Mouse (Mus musculus) monocyte, adult 2 months (primary cell): ENCODE data around the gene Esd.

Experiments used
- DNase-seq, 2 experiments: peaks; one replicate each; pipeline ENCODE4 v3.0.0; 2022; ENCODE audit warnings: low spot score in 2 of 2, low read depth in 1 of 2

Esd gene

GRCm38 (mm10) chr14:74732079-74732783 is at the start of gene Esd:
Gene Esd, plus strand, starts transcription at chr14:74732297.
- peak; percentile 71 to 79 for DNase-seq

GRCm38 (mm10) chr14:74684298-74684978 is 47.7 kb upstream of the Esd start:
- DNase-seq, result no peak

- no peak for DNase-seq
These were observed 40.1 kb upstream of the Esd start for GRCm38 (mm10) chr14:74691963-74692362.

GRCm38 (mm10) chr14:74696766-74697165 is 35.3 kb upstream of the Esd start:
- DNase-seq, result no peak

GRCm38 (mm10) chr14:74697432-74697831 is 34.7 kb upstream of the Esd start:
- DNase-seq, result no peak

- no peak for DNase-seq
These were observed 32.9 kb upstream of the Esd start for GRCm38 (mm10) chr14:74699241-74699640.

GRCm38 (mm10) chr14:74703930-74704329 is 28.2 kb upstream of the Esd start:
- peak in 1 of 2 experiments; percentile 1 for DNase-seq

- no peak for DNase-seq
These were observed 23.0 kb upstream of the Esd start for GRCm38 (mm10) chr14:74709054-74709453.

GRCm38 (mm10) chr14:74723541-74723940 is 8.6 kb upstream of the Esd start:
- DNase-seq, result no peak

- no peak for DNase-seq
These were observed 647 bp upstream of the Esd start for GRCm38 (mm10) chr14:74731221-74732078.

- DNase-seq, result no peak
These were observed 1.3 kb downstream of the Esd start for GRCm38 (mm10) chr14:74733397-74733796.

- no peak for DNase-seq
These were observed 3.4 kb downstream of the Esd start for GRCm38 (mm10) chr14:74735471-74735870.

GRCm38 (mm10) chr14:74736850-74737249 is 4.8 kb downstream of the Esd start:
- peak in 1 of 2 experiments; percentile 24 for DNase-seq

GRCm38 (mm10) chr14:74764191-74764918 is 32.3 kb downstream of the Esd start:
- DNase-seq, result peak; percentile 29 to 55

GRCm38 (mm10) chr14:74767892-74768291 is 35.8 kb downstream of the Esd start:
- DNase-seq, result no peak

- no peak for DNase-seq
These were observed 42.0 kb downstream of the Esd start for GRCm38 (mm10) chr14:74774046-74774619.

- no peak for DNase-seq
These were observed 52.3 kb downstream of the Esd start for GRCm38 (mm10) chr14:74784243-74784934.

- DNase-seq, result no peak
These were observed 55.6 kb downstream of the Esd start for GRCm38 (mm10) chr14:74787717-74788116.

GRCm38 (mm10) chr14:74788766-74789165 is 56.7 kb downstream of the Esd start:
- no peak for DNase-seq

GRCm38 (mm10) chr14:74790535-74790934 is 58.4 kb downstream of the Esd start:
- DNase-seq, result no peak
